In the genomic region with DNA sequence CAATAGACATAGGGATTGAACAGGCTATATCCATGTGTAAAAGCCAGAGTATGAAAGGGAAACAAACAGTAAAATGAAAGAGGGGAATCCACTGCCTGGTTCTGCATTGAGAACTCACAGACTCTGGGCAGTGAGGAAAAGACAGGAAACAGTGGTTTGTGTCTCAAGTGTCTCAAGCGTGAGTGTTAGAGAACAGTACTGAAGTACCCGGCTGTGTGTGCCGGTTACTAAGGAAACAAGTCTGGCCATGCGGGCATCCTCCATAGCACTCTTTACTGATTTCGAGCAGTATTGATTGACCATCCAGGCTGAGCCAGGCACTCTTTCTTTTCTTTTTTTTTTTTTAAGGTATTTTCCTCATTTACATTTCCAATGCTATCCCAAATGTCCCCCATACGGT, we compare ENCODE assay signal across 26 mouse cellular contexts.
A peak's percentile ranks its signal among the peaks of the same experiment; 100 is the strongest.
DNase-seq lines count a peak whose midpoint lies in the region; ATAC-seq and TF ChIP-seq lines count a peak whose summit lies in the region.
"Had no signal": no experiment of that assay in that cellular context is flagged by ENCODE, and none has a peak within 500 bp of the region (broad histone marks: within the 10 kb centered on the region; RNA-seq: fewer than 3 reads in every experiment).

No protein-coding gene starts in this region.

- no peaks in the 10 kb centered on the region for H3K4me1 ChIP-seq in forebrain, embryonic 14.5 days (ENCODE audit: control insufficient read depth, insufficient read depth, low read length)
- no peaks in the 10 kb centered on the region for H3K4me1 ChIP-seq in forebrain, embryonic 11.5 days (replicated peaks; ENCODE audit: control insufficient read depth, insufficient read depth, low read length)
- H3K4me1 ChIP-seq in lung, postnatal 0 days (ENCODE audit: insufficient read depth, low read depth, low read length): no peaks in the 10 kb centered on the region
- H3K4me1 ChIP-seq in midbrain, embryonic 16.5 days (ENCODE audit: control insufficient read depth, insufficient read depth, low read length): peaks cover 3% of the 10 kb centered on the region; the same call in 1 of the 2 replicates
- no peaks in the 10 kb centered on the region for H3K4me1 ChIP-seq in heart, embryonic 12.5 days (replicated peaks)
- H3K4me1 ChIP-seq: embryonic facial prominence, embryonic 15.5 days; heart, embryonic 10.5 days; limb, embryonic 13.5 days; liver, embryonic 13.5 days had no signal

- peak; percentile 24 for DNase-seq in forebrain, embryonic 14.5 days (ENCODE audit: low spot score)
- no peak for DNase-seq in forebrain, embryonic 11.5 days (ENCODE audit: low spot score)
- peak; percentile 29 for DNase-seq in lung, postnatal 0 days (ENCODE audit: low spot score)
- no peak for DNase-seq in lung, postnatal 14 days
- DNase-seq in cerebellum, adult 9-10 months: no peak
- DNase-seq: adrenal gland, postnatal 10 days; cerebellum, postnatal 14 days; embryo, embryonic 11 days; gastrocnemius, postnatal 36 days; heart, postnatal 10 days; kidney, adult 8-10 months; kidney, postnatal 14 days; layer of hippocampus, postnatal 36 days; liver, embryonic 13.5 days; right cerebral cortex, postnatal 25 days; thymus, postnatal 4 days had no signal

- H3K9ac ChIP-seq in forebrain, embryonic 14.5 days (ENCODE audit: low read length): no peak overlapping the region
- no peak overlapping the region for H3K9ac ChIP-seq in forebrain, embryonic 11.5 days (ENCODE audit: low read length)
- no peak overlapping the region for H3K9ac ChIP-seq in lung, postnatal 0 days (replicated peaks; ENCODE audit: low read depth)
- H3K9ac ChIP-seq in midbrain, embryonic 16.5 days (ENCODE audit: low read depth, low read length): no peak overlapping the region
- no peak overlapping the region for H3K9ac ChIP-seq in heart, embryonic 12.5 days
- H3K9ac ChIP-seq: embryonic facial prominence, embryonic 15.5 days; limb, embryonic 13.5 days; liver, embryonic 13.5 days had no signal

- H3K27ac ChIP-seq in forebrain, embryonic 14.5 days (ENCODE audit: low read depth, low read length): no peak overlapping the region
- H3K27ac ChIP-seq in forebrain, embryonic 11.5 days (ENCODE audit: low read depth, low read length): no peak overlapping the region
- H3K27ac ChIP-seq in lung, postnatal 0 days (ENCODE audit: low read length): no peak overlapping the region
- H3K27ac ChIP-seq in midbrain, embryonic 16.5 days (ENCODE audit: low read length): no peak overlapping the region
- H3K27ac ChIP-seq in heart, embryonic 12.5 days (ENCODE audit: poor library complexity, severe bottlenecking): no peak overlapping the region
- H3K27ac ChIP-seq: embryonic facial prominence, embryonic 15.5 days; heart, embryonic 10.5 days; layer of hippocampus, adult 2 months; limb, embryonic 13.5 days; liver, embryonic 13.5 days had no signal

- H3K9me3 ChIP-seq in forebrain, embryonic 14.5 days (replicated peaks; ENCODE audit: control insufficient read depth, low read length): no peaks in the 10 kb centered on the region
- no peaks in the 10 kb centered on the region for H3K9me3 ChIP-seq in forebrain, embryonic 11.5 days (ENCODE audit: control insufficient read depth, low read length)
- no peaks in the 10 kb centered on the region for H3K9me3 ChIP-seq in lung, postnatal 0 days (ENCODE audit: low read length)
- H3K9me3 ChIP-seq in midbrain, embryonic 16.5 days (replicated peaks; ENCODE audit: control insufficient read depth, low read length, poor library complexity, severe bottlenecking): no peaks in the 10 kb centered on the region
- no peaks in the 10 kb centered on the region for H3K9me3 ChIP-seq in heart, embryonic 12.5 days (replicated peaks)
- H3K9me3 ChIP-seq: embryonic facial prominence, embryonic 15.5 days; heart, embryonic 10.5 days; limb, embryonic 13.5 days; liver, embryonic 13.5 days had no signal

- no peak overlapping the region for H3K4me2 ChIP-seq in forebrain, embryonic 14.5 days (ENCODE audit: low read length)
- H3K4me2 ChIP-seq in forebrain, embryonic 11.5 days (ENCODE audit: low read depth, low read length, severe bottlenecking): no peak overlapping the region
- H3K4me2 ChIP-seq in lung, postnatal 0 days (replicated peaks; ENCODE audit: low read depth, low read length): no peak overlapping the region
- no peak overlapping the region for H3K4me2 ChIP-seq in midbrain, embryonic 16.5 days (ENCODE audit: low read length)
- H3K4me2 ChIP-seq in heart, embryonic 12.5 days: no peak overlapping the region
- H3K4me2 ChIP-seq: embryonic facial prominence, embryonic 15.5 days; limb, embryonic 13.5 days; liver, embryonic 13.5 days had no signal

- H3K27me3 ChIP-seq in forebrain, embryonic 14.5 days (replicated peaks; ENCODE audit: control insufficient read depth, insufficient read depth, low read length): no peaks in the 10 kb centered on the region
- H3K27me3 ChIP-seq in forebrain, embryonic 11.5 days (ENCODE audit: control insufficient read depth, insufficient read depth, low read length): no peaks in the 10 kb centered on the region
- H3K27me3 ChIP-seq in lung, postnatal 0 days (replicated peaks; ENCODE audit: insufficient read depth, low read length): no peaks in the 10 kb centered on the region
- H3K27me3 ChIP-seq in midbrain, embryonic 16.5 days (ENCODE audit: control insufficient read depth, insufficient read depth, low read depth, low read length): no peaks in the 10 kb centered on the region
- no peaks in the 10 kb centered on the region for H3K27me3 ChIP-seq in heart, embryonic 12.5 days (replicated peaks)
- H3K27me3 ChIP-seq: embryonic facial prominence, embryonic 15.5 days; limb, embryonic 13.5 days; liver, embryonic 13.5 days; Patski had no signal

- TF ChIP-seq CTCF in lung, postnatal 0 days (IDR thresholded peaks at IDR 0.05): no peak

- no peak for TF ChIP-seq EP300 in lung, postnatal 0 days (IDR thresholded peaks at IDR 0.05)

- no peak for ATAC-seq in forebrain, embryonic 14.5 days
- ATAC-seq in forebrain, embryonic 11.5 days (replicated peaks; ENCODE audit: low FRiP score): no peak
- ATAC-seq in lung, postnatal 0 days: peak; percentile 53
- ATAC-seq in hematopoietic stem cell, adult 5-6 weeks (replicated peaks in 1 of 2; ENCODE audit: insufficient read depth in 1 of 2, low FRiP score in 2 of 2, low TSS enrichment in 1 of 2, low read depth in 1 of 2, poor library complexity in 2 of 2, severe bottlenecking in 2 of 2): peak; percentile 80 to 93
- peak; percentile 66; the same call in 1 of the 2 replicates for ATAC-seq in midbrain, embryonic 16.5 days
- ATAC-seq in heart, embryonic 12.5 days (ENCODE audit: insufficient number of reproducible peaks, low FRiP score): no peak
- ATAC-seq: CD4-positive, CD25-positive, alpha-beta regulatory T cell, adult 4 months; inflammation-experienced regulatory T-cells, adult 6 months; Patski had no signal

- 72% methylated on average over 6 of the region's 6 CpGs for WGBS in forebrain, embryonic 14.5 days
- 80% methylated on average over 6 of the region's 6 CpGs for WGBS in forebrain, embryonic 11.5 days
- 58% methylated on average over 6 of the region's 6 CpGs for WGBS in lung, postnatal 0 days
- WGBS in midbrain, embryonic 16.5 days: 39% methylated on average over 6 of the region's 6 CpGs
- 72% methylated on average over 6 of the region's 6 CpGs for WGBS in heart, embryonic 12.5 days

- H3K36me3 ChIP-seq in forebrain, embryonic 14.5 days (ENCODE audit: control insufficient read depth, insufficient read depth, low read length): peaks cover 13% of the 10 kb centered on the region
- H3K36me3 ChIP-seq in forebrain, embryonic 11.5 days (ENCODE audit: control insufficient read depth, insufficient read depth, low read length): no peaks in the 10 kb centered on the region
- H3K36me3 ChIP-seq in lung, postnatal 0 days (ENCODE audit: insufficient read depth, low read length): no peaks in the 10 kb centered on the region
- H3K36me3 ChIP-seq in midbrain, embryonic 16.5 days (ENCODE audit: control insufficient read depth, insufficient read depth, low read length): no peaks in the 10 kb centered on the region
- H3K36me3 ChIP-seq in heart, embryonic 12.5 days: peaks cover 21% of the 10 kb centered on the region

- H3K4me3 ChIP-seq in forebrain, embryonic 14.5 days (ENCODE audit: low read depth, low read length): no peak overlapping the region
- no peak overlapping the region for H3K4me3 ChIP-seq in forebrain, embryonic 11.5 days (ENCODE audit: low read depth, low read length)
- no peak overlapping the region for H3K4me3 ChIP-seq in lung, postnatal 0 days (ENCODE audit: low read depth, low read length)
- H3K4me3 ChIP-seq in midbrain, embryonic 16.5 days (ENCODE audit: low read depth, low read length): no peak overlapping the region
- H3K4me3 ChIP-seq in heart, embryonic 12.5 days: no peak overlapping the region
- H3K4me3 ChIP-seq: embryonic facial prominence, embryonic 15.5 days; heart, embryonic 10.5 days; layer of hippocampus, adult 2 months; limb, embryonic 13.5 days; liver, embryonic 13.5 days had no signal

Comparison
In these comparisons a context has a peak if more than half of its experiments do, and no peak if none do; other contexts are left out.
1. DNase-seq: peak in forebrain, embryonic 14.5 days (single experiment) and lung, postnatal 0 days (single experiment); none in forebrain, embryonic 11.5 days (single experiment), lung, postnatal 14 days (single experiment) and cerebellum, adult 9-10 months (single experiment).
2. ATAC-seq: peak in lung, postnatal 0 days (single experiment), hematopoietic stem cell, adult 5-6 weeks (2 of 2) and midbrain, embryonic 16.5 days (single experiment); none in forebrain, embryonic 14.5 days (single experiment), forebrain, embryonic 11.5 days (single experiment) and heart, embryonic 12.5 days (single experiment).